Mouse (Mus musculus): Measurements from ENCODE around the gene Epyc. TPM values are rescaled to one million over a fixed set of nuclear protein-coding genes. Genes with fewer than 3 reads are reported as not detected.

Gene Epyc
- polyA plus RNA-seq, 1 experiment = not detected

DNA sequence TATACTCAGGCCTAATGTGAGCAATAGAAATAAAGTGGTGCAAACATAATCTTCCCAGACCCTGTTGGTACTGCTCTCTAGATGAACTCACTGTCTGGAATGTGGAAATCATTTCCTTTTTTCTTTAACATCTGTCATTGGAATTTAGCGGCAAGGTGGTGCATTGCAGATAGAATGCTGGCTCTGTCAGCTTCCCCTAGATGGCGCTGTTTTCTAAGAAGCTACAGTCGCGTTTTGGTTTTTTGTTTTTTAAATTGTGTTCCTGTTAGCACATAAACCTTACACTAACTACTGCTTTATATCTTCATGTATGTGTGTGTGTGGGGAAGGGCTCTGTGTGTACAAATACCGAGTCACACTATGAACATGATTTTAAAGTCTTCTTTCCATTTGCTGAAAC lies 68.8 kb downstream of the Epyc start:
- no peak overlapping the region for H3ac ChIP-seq (ENCODE audit: control insufficient read depth, insufficient read length)
- TF ChIP-seq CEBPB (IDR thresholded peaks at IDR 0.05; ENCODE audit: insufficient read depth, poor library complexity, severe bottlenecking) = no peak
- TF ChIP-seq MAX (IDR thresholded peaks at IDR 0.05; ENCODE audit: low read depth) = no peak
- no peak for TF ChIP-seq POLR2A (IDR thresholded peaks at IDR 0.05; ENCODE audit: insufficient read length, low read depth)
- TF ChIP-seq E2F4 (IDR thresholded peaks at IDR 0.05; ENCODE audit: insufficient read depth) = no peak
- no peak for TF ChIP-seq REST (IDR thresholded peaks at IDR 0.05; ENCODE audit: insufficient read depth, insufficient read length)
- no peak for TF ChIP-seq MYOD1 (IDR thresholded peaks at IDR 0.05; ENCODE audit: control insufficient read depth in 1 of 3, insufficient read length in 2 of 3, low read depth in 2 of 3)
- no peak for TF ChIP-seq SRF (IDR thresholded peaks at IDR 0.05; ENCODE audit: control insufficient read depth, insufficient read length, low read depth)
- no peak for TF ChIP-seq TCF12 (IDR thresholded peaks at IDR 0.05; ENCODE audit: insufficient read depth, poor library complexity, severe bottlenecking)
- TF ChIP-seq TCF3 (IDR thresholded peaks at IDR 0.05; ENCODE audit: insufficient read length, low read depth) = no peak
- TF ChIP-seq POLR2AphosphoS2 (IDR thresholded peaks at IDR 0.05; ENCODE audit: insufficient read length, low read depth) = no peak
- no peak for TF ChIP-seq MYOG (IDR thresholded peaks at IDR 0.05; ENCODE audit: control insufficient read depth in 1 of 3, insufficient read depth in 1 of 3, insufficient read length in 2 of 3, low read depth in 2 of 3)
- no peak for TF ChIP-seq USF1 (IDR thresholded peaks at IDR 0.05; ENCODE audit: low read depth)
- H3K4me2 ChIP-seq (ENCODE audit: low read depth) = no peak overlapping the region
- H3K79me2 ChIP-seq (ENCODE audit: control insufficient read depth, insufficient read depth) = no peaks in the 10 kb centered on the region
- no peaks in the 10 kb centered on the region for H3K27me3 ChIP-seq (ENCODE audit: control insufficient read depth, insufficient read depth, insufficient read length)
- no peaks in the 10 kb centered on the region for H3K36me3 ChIP-seq (ENCODE audit: control insufficient read depth, insufficient read depth)
- H3K4me3 ChIP-seq = no peak overlapping the region

DNA sequence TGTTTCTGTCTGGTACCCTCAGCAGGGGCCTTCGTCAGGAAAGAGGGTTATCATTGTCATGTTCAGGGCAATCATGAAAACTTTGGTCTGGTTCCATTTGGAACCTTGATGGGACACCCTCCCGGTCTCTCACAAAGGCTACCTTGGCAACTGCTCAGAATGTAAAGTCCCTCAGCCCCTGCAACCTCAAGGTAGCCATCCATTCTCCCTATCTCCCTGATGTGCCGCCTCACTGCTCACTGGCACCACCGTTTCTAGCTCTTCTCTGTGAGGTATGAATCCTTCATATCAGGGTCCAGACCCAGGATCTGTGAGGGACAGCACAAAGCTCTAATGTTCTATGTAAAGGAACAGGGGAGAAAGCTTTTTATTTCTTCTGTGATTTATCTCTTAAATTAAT lies 70.7 kb downstream of the Epyc start:
- Histone ChIP-seq H3ac (ENCODE audit: control insufficient read depth, insufficient read length) (no peak overlapping the region), H3K27me3 (ENCODE audit: control insufficient read depth, insufficient read depth, insufficient read length) (no peaks in the 10 kb centered on the region), H3K79me2 (ENCODE audit: control insufficient read depth, insufficient read depth) (no peaks in the 10 kb centered on the region), H3K4me3 (no peak overlapping the region), H3K36me3 (ENCODE audit: control insufficient read depth, insufficient read depth) (no peaks in the 10 kb centered on the region), H3K4me2 (ENCODE audit: low read depth) (no peak overlapping the region)
- TF ChIP-seq CEBPB (IDR thresholded peaks at IDR 0.05; ENCODE audit: insufficient read depth, poor library complexity, severe bottlenecking) = no peak
- TF ChIP-seq MYOG (IDR thresholded peaks at IDR 0.05; ENCODE audit: control insufficient read depth in 1 of 3, insufficient read depth in 1 of 3, insufficient read length in 2 of 3, low read depth in 2 of 3) = no peak
- TF ChIP-seq REST (IDR thresholded peaks at IDR 0.05; ENCODE audit: insufficient read depth, insufficient read length) = no peak
- no peak for TF ChIP-seq TCF3 (IDR thresholded peaks at IDR 0.05; ENCODE audit: insufficient read length, low read depth)
- TF ChIP-seq MYOD1 (IDR thresholded peaks at IDR 0.05; ENCODE audit: control insufficient read depth in 1 of 3, insufficient read length in 2 of 3, low read depth in 2 of 3) = no peak
- TF ChIP-seq SRF (IDR thresholded peaks at IDR 0.05; ENCODE audit: control insufficient read depth, insufficient read length, low read depth) = no peak
- TF ChIP-seq E2F4 (IDR thresholded peaks at IDR 0.05; ENCODE audit: insufficient read depth) = no peak
- no peak for TF ChIP-seq USF1 (IDR thresholded peaks at IDR 0.05; ENCODE audit: low read depth)
- no peak for TF ChIP-seq MAX (IDR thresholded peaks at IDR 0.05; ENCODE audit: low read depth)
- TF ChIP-seq POLR2A (IDR thresholded peaks at IDR 0.05; ENCODE audit: insufficient read length, low read depth) = no peak
- no peak for TF ChIP-seq TCF12 (IDR thresholded peaks at IDR 0.05; ENCODE audit: insufficient read depth, poor library complexity, severe bottlenecking)
- no peak for TF ChIP-seq POLR2AphosphoS2 (IDR thresholded peaks at IDR 0.05; ENCODE audit: insufficient read length, low read depth)

DNA sequence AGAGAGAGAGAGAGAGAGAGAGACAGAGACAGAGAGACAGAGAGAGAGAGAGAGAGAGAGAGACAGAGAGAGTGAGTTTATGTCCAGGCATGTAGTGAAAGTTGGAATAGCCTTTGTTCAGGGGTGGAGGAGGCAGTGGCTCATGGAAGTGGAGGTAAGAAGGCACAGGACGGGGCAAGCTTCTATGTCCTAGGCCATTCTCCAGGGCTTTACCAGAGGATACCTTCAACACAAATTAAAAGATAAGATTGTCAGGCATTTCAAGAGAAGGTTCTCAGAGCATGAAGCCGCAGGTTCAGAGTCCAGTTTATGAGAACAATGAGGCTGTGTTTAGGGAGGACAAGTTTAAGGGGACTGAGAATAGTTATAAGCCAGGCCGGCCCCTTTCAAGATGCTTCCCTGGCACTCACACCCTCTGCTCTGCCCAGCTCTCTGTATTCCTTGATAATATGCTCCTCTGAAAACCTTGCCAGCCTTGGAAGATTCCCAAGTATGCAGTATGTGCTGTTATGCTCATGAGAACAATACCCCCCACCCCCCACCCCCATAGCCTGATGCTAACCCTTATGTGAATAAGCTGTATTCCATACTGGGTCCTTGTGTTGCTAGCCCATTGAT lies 71.5 kb downstream of the Epyc start:
- Histone ChIP-seq H3K27me3 (ENCODE audit: control insufficient read depth, insufficient read depth, insufficient read length) (no peaks in the 10 kb centered on the region), H3K4me2 (ENCODE audit: low read depth) (no peak overlapping the region), H3K36me3 (ENCODE audit: control insufficient read depth, insufficient read depth) (no peaks in the 10 kb centered on the region), H3ac (ENCODE audit: control insufficient read depth, insufficient read length) (no peak overlapping the region), H3K4me3 (no peak overlapping the region), H3K79me2 (ENCODE audit: control insufficient read depth, insufficient read depth) (no peaks in the 10 kb centered on the region)
- no peak for TF ChIP-seq MYOD1 (IDR thresholded peaks at IDR 0.05; ENCODE audit: control insufficient read depth in 1 of 3, insufficient read length in 2 of 3, low read depth in 2 of 3)
- TF ChIP-seq CEBPB (IDR thresholded peaks at IDR 0.05; ENCODE audit: insufficient read depth, poor library complexity, severe bottlenecking) = no peak

DNA sequence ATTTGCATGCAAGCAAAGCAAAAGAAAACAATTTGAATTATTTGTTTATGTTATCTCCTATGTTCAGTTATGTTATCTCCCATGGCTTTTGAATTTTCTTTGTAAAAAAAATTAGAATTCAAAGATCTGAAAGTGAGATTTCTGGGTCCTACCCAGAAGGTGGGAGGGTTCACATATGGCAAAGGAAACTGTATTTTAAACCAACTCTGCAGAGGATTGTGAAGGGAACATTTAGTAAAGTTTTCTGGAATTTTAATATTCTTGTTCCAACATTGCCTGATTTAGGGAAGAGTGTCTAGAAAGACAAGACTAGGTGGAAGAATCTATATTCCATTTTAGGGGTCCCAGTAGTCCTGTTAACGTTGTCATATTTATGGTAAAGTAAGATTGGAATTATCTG lies 73.4 kb downstream of the Epyc start:
- H3K36me3 ChIP-seq (ENCODE audit: control insufficient read depth, insufficient read depth) = no peaks in the 10 kb centered on the region
- TF ChIP-seq TCF3 (IDR thresholded peaks at IDR 0.05; ENCODE audit: insufficient read length, low read depth) (no peak), MAX (IDR thresholded peaks at IDR 0.05; ENCODE audit: low read depth) (no peak), TCF12 (IDR thresholded peaks at IDR 0.05; ENCODE audit: insufficient read depth, poor library complexity, severe bottlenecking) (no peak), USF1 (IDR thresholded peaks at IDR 0.05; ENCODE audit: low read depth) (no peak), CEBPB (IDR thresholded peaks at IDR 0.05; ENCODE audit: insufficient read depth, poor library complexity, severe bottlenecking) (no peak), POLR2A (IDR thresholded peaks at IDR 0.05; ENCODE audit: insufficient read length, low read depth) (no peak), MYOD1 (IDR thresholded peaks at IDR 0.05; ENCODE audit: control insufficient read depth in 1 of 3, insufficient read length in 2 of 3, low read depth in 2 of 3) (no peak), MYOG (IDR thresholded peaks at IDR 0.05; ENCODE audit: control insufficient read depth in 1 of 3, insufficient read depth in 1 of 3, insufficient read length in 2 of 3, low read depth in 2 of 3) (no peak), POLR2AphosphoS2 (IDR thresholded peaks at IDR 0.05; ENCODE audit: insufficient read length, low read depth) (no peak), E2F4 (IDR thresholded peaks at IDR 0.05; ENCODE audit: insufficient read depth) (no peak), REST (IDR thresholded peaks at IDR 0.05; ENCODE audit: insufficient read depth, insufficient read length) (no peak), SRF (IDR thresholded peaks at IDR 0.05; ENCODE audit: control insufficient read depth, insufficient read length, low read depth) (no peak)
- no peaks in the 10 kb centered on the region for H3K27me3 ChIP-seq (ENCODE audit: control insufficient read depth, insufficient read depth, insufficient read length)
- H3K4me2 ChIP-seq (ENCODE audit: low read depth) = no peak overlapping the region
- H3ac ChIP-seq (ENCODE audit: control insufficient read depth, insufficient read length) = no peak overlapping the region
- no peak overlapping the region for H3K4me3 ChIP-seq
- H3K79me2 ChIP-seq (ENCODE audit: control insufficient read depth, insufficient read depth) = no peaks in the 10 kb centered on the region

DNA sequence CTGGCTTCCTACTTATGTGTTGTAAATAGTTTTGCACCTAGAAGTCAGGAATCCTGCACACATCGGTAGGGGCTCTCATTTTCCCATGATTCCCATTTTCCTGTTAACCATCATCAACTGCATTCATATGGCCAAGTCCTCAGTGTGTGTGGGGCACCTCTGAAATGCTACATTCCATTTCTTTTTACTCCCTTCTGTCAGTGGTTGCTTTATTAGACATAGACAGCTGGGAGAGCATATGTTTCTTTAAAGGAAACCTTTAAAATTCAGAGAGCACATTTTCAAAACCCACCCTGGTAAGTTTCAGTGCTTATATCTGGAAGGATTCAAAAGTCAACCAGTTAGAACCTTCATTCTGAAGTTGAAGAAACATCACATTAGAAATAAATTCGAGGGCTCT lies 74.2 kb downstream of the Epyc start:
- Histone ChIP-seq H3K27me3 (ENCODE audit: control insufficient read depth, insufficient read depth, insufficient read length) (no peaks in the 10 kb centered on the region), H3K79me2 (ENCODE audit: control insufficient read depth, insufficient read depth) (no peaks in the 10 kb centered on the region), H3K4me3 (no peak overlapping the region), H3ac (ENCODE audit: control insufficient read depth, insufficient read length) (no peak overlapping the region), H3K36me3 (ENCODE audit: control insufficient read depth, insufficient read depth) (no peaks in the 10 kb centered on the region), H3K4me2 (ENCODE audit: low read depth) (no peak overlapping the region)
- TF ChIP-seq SRF (IDR thresholded peaks at IDR 0.05; ENCODE audit: control insufficient read depth, insufficient read length, low read depth) = no peak
